Mouse (Mus musculus): Measurements from ENCODE around the gene Etv3.

Gene Etv3

DNA sequence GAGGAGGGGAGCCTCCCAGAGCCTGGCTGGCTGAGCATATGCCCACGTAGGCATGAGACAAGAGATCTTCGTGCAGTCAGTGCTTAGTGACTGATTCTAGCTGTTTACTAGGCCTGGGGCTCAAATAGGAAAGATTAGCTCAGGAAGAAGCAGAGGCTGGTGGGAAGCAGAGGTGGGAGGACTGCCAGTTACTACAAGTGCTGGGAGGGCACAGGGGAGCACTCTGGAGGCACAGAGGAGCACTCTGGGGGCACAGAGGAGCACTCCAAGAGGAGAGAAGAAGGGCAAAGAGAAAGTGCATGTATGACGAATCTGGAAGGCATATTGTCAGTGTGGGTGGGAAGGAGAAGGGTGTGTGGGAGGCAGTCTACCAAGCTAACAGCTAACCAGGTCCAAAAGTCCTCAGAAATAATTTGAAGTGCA is 30.9 kb downstream of the Etv3 start:
- no peak for DNase-seq (ENCODE audit: low read depth, low spot score)

DNA sequence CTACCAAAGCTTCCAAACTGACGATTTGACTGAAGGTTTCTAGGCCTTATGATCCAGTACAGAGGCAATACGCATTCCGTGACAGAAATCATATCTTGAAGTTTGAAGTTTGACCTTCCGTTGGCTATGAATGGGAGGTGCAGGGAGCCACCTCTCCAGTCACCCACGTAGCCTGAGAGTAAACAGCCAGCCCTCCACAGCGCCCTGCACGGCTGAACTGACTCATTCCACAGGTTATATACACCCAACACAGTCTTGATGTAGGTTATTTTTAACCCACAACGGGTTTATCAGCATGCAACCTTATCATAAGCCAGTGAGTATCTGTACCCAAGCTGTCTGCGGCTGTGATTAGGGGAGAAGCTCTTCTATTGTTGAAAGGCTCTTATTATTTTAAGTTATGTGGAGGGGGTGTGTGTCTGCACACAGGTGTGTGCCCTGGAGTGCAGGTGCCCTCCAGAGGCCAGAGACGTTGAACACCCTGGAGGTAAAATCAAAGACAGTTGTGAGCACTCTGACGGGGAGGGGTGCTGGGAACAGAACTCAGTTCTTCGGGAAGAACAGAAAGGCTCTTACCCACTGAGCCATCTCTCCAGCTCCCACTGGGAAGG is 31.6 kb downstream of the Etv3 start:
- DNase-seq (ENCODE audit: low read depth, low spot score) = no peak

- DNase-seq (ENCODE audit: low read depth, low spot score) = no peak
These were observed 34.9 kb downstream of the Etv3 start for GRCm38 (mm10) chr3:87560156-87560555.

GRCm38 (mm10) chr3:87561434-87561833 is 36.2 kb downstream of the Etv3 start:
- no peak for DNase-seq (ENCODE audit: low read depth, low spot score)

DNA sequence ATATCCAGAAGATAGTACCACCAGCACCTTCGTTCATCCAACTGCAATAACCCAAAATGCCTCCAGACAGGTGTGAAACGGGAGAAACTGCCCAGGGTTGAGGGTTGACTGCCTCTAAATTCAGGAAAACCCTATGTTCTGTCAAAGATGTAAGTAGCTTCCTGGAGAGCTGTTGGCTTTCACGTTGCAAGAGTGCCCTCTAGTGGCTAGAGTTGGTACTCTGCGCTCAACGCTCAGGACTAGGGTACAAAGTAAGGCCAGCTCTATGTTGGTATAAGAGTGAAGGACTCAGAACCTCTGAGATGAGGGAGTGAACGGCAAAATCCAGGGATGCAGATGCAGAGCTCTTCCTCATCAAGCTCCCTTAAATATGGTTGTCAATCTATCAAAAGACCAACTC is 37.2 kb downstream of the Etv3 start:
- peak; percentile 92 for DNase-seq (ENCODE audit: low read depth, low spot score)

- DNase-seq (ENCODE audit: low read depth, low spot score) = peak; percentile 36
These were observed 38.3 kb downstream of the Etv3 start for GRCm38 (mm10) chr3:87563466-87563865.

GRCm38 (mm10) chr3:87565623-87566022 is 40.4 kb downstream of the Etv3 start:
- no peak for DNase-seq (ENCODE audit: low read depth, low spot score)

- DNase-seq (ENCODE audit: low read depth, low spot score) = peak; percentile 57
These were observed 40.9 kb downstream of the Etv3 start for GRCm38 (mm10) chr3:87566066-87566465.

GRCm38 (mm10) chr3:87567497-87567896 is 42.3 kb downstream of the Etv3 start:
- DNase-seq (ENCODE audit: low read depth, low spot score) = no peak

DNA sequence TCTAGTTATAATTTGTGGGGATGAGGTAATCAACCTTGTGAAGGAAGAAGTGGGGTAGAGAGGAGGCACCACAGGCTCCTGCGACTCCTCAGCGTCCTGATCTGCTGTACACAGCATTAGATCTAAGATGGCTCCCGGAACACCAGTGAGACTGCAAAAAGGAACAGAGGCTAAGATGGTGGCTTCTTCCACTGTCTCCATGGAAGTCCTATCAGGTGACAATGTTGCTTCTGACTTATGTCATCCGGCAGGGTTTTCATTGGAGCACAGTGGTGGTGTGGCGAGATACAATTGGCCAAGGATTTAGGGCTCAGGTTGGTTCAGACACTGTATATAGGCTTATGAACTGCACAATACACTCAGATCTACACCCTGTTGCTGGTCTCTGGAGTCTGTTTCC is 43.5 kb downstream of the Etv3 start:
- no peak for DNase-seq (ENCODE audit: low read depth, low spot score)

- peak; percentile 60 for DNase-seq (ENCODE audit: low read depth, low spot score)
These were observed 50.6 kb downstream of the Etv3 start for GRCm38 (mm10) chr3:87575766-87576165.

DNA sequence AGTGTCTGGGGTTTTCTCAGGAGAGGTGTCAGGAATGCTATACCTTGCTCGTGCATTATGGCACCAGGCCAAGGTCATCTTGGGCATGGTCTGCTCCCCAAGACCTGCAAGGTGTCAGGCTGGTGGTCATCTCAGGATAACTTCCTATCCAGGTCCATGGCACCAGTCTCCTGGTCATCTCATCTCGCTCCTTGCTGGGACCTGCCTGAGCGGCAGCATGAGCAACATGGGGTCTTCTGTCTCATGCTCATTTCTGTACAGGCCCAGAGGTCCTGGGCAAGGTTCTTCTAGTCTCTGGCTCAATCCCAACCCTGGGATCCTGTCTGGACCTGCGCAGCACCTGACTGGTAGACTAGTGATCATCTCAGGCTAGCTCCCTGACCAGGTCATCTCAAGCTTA is 57.1 kb downstream of the Etv3 start:
- no peak for DNase-seq (ENCODE audit: low read depth, low spot score)
